Mouse (Mus musculus) MEL (cell line): ENCODE data around the gene Sp6.

Experiments
- CHD1 ChIP-seq: IDR thresholded peaks from 2 replicates; pipeline ENCODE4 v1.6.1; 2012; ENCODE audit warnings: low read depth, mild to moderate bottlenecking, inconsistent platforms, low read length, improper control_type of control experiment
- CTCF ChIP-seq, 3 experiments: IDR thresholded peaks in 2 of 3; conservative IDR thresholded peaks in 1 of 3; 2 replicates each; pipeline ENCODE4 v1.5.1; 2011 to 2012; ENCODE audit warnings: low read length in 3 of 3, low read depth in 2 of 3, mild to moderate bottlenecking in 2 of 3, improper control_type of control experiment in 1 of 3, inconsistent platforms in 1 of 3, mixed read lengths in 1 of 3, moderate library complexity in 1 of 3; ENCODE audit not compliant: control insufficient read depth in 1 of 3, insufficient read depth in 1 of 3, poor library complexity in 1 of 3, severe bottlenecking in 1 of 3
- EP300 ChIP-seq, 2 experiments: IDR thresholded peaks; 2 replicates each; pipeline ENCODE4 v1.6.1; 2011; ENCODE audit warnings: improper control_type of control experiment in 2 of 2, low read length in 2 of 2, low read depth in 1 of 2, mild to moderate bottlenecking in 1 of 2
- HCFC1 ChIP-seq: IDR thresholded peaks from 2 replicates; pipeline ENCODE4 v1.6.1; 2012; ENCODE audit warnings: low read depth, mild to moderate bottlenecking, inconsistent platforms, low read length, improper control_type of control experiment, moderate library complexity
- MXI1 ChIP-seq: IDR thresholded peaks from 2 replicates; pipeline ENCODE4 v1.6.1; 2011; ENCODE audit warnings: mild to moderate bottlenecking, low read depth, low read length, improper control_type of control experiment
- MYC ChIP-seq: IDR thresholded peaks from 2 replicates; pipeline ENCODE4 v1.6.1; 2011; ENCODE audit warnings: low read depth, mild to moderate bottlenecking, low read length, improper control_type of control experiment, moderate library complexity
- POLR2A ChIP-seq, 2 experiments: IDR thresholded peaks; 2 replicates each; pipeline ENCODE4 v1.6.1; 2011 to 2012; ENCODE audit warnings: low read length in 2 of 2, mild to moderate bottlenecking in 2 of 2, control low read depth in 1 of 2, improper control_type of control experiment in 1 of 2, low read depth in 1 of 2, moderate library complexity in 1 of 2; ENCODE audit not compliant: control insufficient read depth in 1 of 2, insufficient read depth in 1 of 2, poor library complexity in 1 of 2
- TAL1 ChIP-seq: IDR thresholded peaks from 2 replicates; pipeline ENCODE4 v1.6.1; 2012; ENCODE audit warnings: mild to moderate bottlenecking, inconsistent platforms, low read length, moderate library complexity, mixed read lengths
- UBTF ChIP-seq: IDR thresholded peaks from 2 replicates; pipeline ENCODE4 v1.6.1; 2012; ENCODE audit warnings: low read depth, mild to moderate bottlenecking, inconsistent platforms, low read length, improper control_type of control experiment, moderate library complexity, borderline replicate concordance; ENCODE audit not compliant: insufficient read depth
- USF1 ChIP-seq: IDR thresholded peaks from 2 replicates; pipeline ENCODE4 v1.6.1; 2014; ENCODE audit warnings: low read depth, mild to moderate bottlenecking, inconsistent platforms, low read length, improper control_type of control experiment, moderate library complexity

DNA sequence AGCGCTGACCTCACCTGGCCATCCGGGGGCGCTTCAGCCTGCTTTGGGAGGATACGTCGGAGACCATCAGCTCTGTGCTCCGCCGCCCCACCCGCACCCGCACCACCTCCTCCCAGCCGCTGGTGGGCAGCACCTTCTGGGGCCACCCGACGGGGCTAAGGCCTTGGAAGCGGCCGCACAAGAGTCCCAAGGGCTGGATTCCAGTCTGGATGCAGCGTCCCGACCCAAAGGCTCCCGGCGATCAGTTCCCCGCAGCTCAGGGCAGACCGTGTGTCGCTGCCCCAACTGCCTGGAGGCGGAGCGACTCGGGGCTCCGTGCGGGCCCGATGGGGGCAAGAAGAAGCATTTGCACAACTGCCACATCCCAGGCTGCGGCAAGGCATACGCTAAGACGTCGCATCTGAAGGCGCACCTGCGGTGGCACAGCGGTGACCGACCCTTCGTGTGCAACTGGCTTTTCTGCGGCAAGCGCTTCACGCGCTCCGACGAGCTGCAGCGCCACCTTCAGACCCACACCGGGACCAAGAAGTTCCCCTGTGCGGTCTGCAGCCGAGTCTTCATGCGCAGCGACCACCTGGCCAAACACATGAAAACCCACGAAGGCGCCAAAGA is 8.8 kb downstream of the Sp6 start:
- TF ChIP-seq EP300 (IDR thresholded peaks at IDR 0.05; ENCODE audit: low read depth in 1 of 2, low read length in 2 of 2), result no peak
- no peak for TF ChIP-seq MYC
- TF ChIP-seq MXI1, result no peak
- TF ChIP-seq CHD1, result no peak
- TF ChIP-seq POLR2A (IDR thresholded peaks at IDR 0.05; ENCODE audit: control insufficient read depth in 1 of 2, insufficient read depth in 1 of 2, low read depth in 1 of 2, low read length in 2 of 2, poor library complexity in 1 of 2), result no peak
- no peak for TF ChIP-seq TAL1
- no peak for TF ChIP-seq HCFC1
- peak; percentile 40 to 82 (median 70) for TF ChIP-seq CTCF (IDR thresholded peaks at IDR 0.05 in 2 of 3, conservative IDR thresholded peaks at IDR 0.05 in 1 of 3; ENCODE audit: control insufficient read depth in 1 of 3, insufficient read depth in 1 of 3, low read depth in 2 of 3, low read length in 3 of 3, poor library complexity in 1 of 3, severe bottlenecking in 1 of 3)
- no peak for TF ChIP-seq UBTF
- no peak for TF ChIP-seq USF1
